Mouse (Mus musculus): ENCODE measurements around the gene Adam25.
"Not testable (repeated sequence)": the region's sequence is repeated elsewhere in the genome, so short reads cannot be mapped to it uniquely, and the experiment has no call there.

Gene Adam25

GRCm38 (mm10) chr8:40751908-40752307 lies at the start of gene Adam25:
Adam25 (plus strand) TSS chr8:40752208.
- DNase-seq: not testable (repeated sequence)

- not testable (repeated sequence) for DNase-seq
Measured at GRCm38 (mm10) chr8:40715406-40715805, 36.6 kb upstream of the Adam25 start.

GRCm38 (mm10) chr8:40715986-40716385 lies 36.0 kb upstream of the Adam25 start:
- DNase-seq: no peak

DNA sequence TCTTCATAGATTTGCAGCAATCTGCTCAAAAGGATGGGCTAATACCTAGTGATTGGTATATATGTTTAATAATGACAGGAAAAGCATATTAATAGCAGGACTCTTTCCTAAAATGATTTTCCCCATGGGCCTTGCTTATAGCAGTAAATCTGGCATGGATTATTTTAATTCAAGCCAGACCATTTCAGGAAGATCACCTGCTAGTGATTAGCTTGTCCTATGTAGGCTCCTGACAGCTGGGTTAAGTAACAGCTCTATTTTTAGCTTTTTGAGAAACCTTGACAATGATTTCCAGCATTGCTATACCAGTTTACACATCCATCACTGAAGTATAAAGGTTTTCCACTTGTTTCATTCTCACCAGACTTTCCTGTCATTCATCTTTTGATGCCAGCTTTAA lies 31.3 kb downstream of the Adam25 start:
- no peak for DNase-seq

GRCm38 (mm10) chr8:40792973-40793372 lies 41.0 kb downstream of the Adam25 start, which contains the start of gene Adam20:
Adam20 (plus strand) TSS chr8:40793273.
- DNase-seq: not testable (repeated sequence)

DNA sequence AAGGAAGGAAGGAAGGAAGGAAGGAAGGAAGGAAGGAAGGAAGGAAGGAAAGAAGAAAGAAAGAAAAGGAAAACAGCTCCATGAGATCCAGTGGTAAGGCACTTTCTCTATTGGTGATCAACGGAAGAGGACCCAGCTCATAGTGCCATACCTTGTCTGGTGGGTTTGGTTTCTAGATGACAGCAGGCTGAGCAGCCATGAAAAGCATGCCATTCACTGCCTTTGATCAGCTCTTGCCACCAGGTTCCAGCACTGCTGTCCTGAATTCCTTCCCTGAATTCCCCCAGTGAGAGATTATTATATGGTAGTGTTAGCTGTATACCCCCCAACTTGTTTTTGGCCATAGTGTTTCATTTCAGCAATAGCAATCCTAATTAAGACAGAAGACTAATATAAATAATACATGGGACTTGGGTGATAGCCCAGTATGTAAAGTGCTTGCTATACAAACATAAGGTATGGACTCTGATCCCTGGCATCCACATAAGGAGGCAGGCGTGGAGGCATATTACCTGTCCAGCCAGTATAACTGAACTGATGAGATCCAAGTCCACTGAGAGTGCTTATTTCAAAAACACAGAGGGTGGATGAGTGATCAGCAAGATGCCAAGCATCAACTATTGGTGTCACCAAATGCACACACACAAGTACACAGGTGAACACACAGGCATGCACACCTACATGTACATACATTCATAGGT lies 51.5 kb downstream of the Adam25 start:
- DNase-seq: no peak

Data from thymus, postnatal 36 days (tissue).